Comparison of ENCODE assay signal across 8 mouse cellular contexts in genomic region chr3:40951365-40951764, GRCm38 (mm10). TPM values are rescaled to one million over a fixed set of nuclear protein-coding genes. Genes with fewer than 3 reads are reported as not detected.
A peak's percentile ranks its signal among the peaks of the same experiment; 100 is the strongest.
DNase-seq lines count a peak whose midpoint lies in the region; ATAC-seq and TF ChIP-seq lines count a peak whose summit lies in the region.

No protein-coding gene starts in this region.

- TF ChIP-seq POLR2A in myocyte (IDR thresholded peaks at IDR 0.05; ENCODE audit: insufficient read length, low read depth): no peak

- H3K27ac ChIP-seq in layer of hippocampus, adult 2 months: no peak overlapping the region
- no peak overlapping the region for H3K27ac ChIP-seq in forebrain, embryonic 15.5 days (replicated peaks)
- H3K27ac ChIP-seq in limb, embryonic 10.5 days: no peak overlapping the region

- no peaks in the 10 kb centered on the region for H3K9me3 ChIP-seq in forebrain, embryonic 15.5 days
- no peaks in the 10 kb centered on the region for H3K9me3 ChIP-seq in limb, embryonic 10.5 days (replicated peaks)

- peaks cover 3% of the 10 kb centered on the region for H3K79me2 ChIP-seq in myocyte (ENCODE audit: control insufficient read depth, insufficient read depth)

- peak overlapping the region; percentile 76 for H3K4me3 ChIP-seq in layer of hippocampus, adult 2 months
- H3K4me3 ChIP-seq in forebrain, embryonic 15.5 days: peak overlapping the region; percentile 82
- H3K4me3 ChIP-seq in limb, embryonic 10.5 days: peak overlapping the region; percentile 78
- peak overlapping the region; percentile 58 for H3K4me3 ChIP-seq in myocyte

- H3K4me1 ChIP-seq in forebrain, embryonic 15.5 days: peaks cover 17% of the 10 kb centered on the region
- peaks cover 20% of the 10 kb centered on the region for H3K4me1 ChIP-seq in limb, embryonic 10.5 days

- ATAC-seq in forebrain, embryonic 15.5 days (replicated peaks): no peak

- 0 out of 2 replicates have a peak, but pooled peaks cover 3% of the 10 kb centered on the region for H3K27me3 ChIP-seq in forebrain, embryonic 15.5 days
- peaks cover 51% of the 10 kb centered on the region for H3K27me3 ChIP-seq in limb, embryonic 10.5 days (ENCODE audit: low read depth, poor library complexity, severe bottlenecking)
- H3K27me3 ChIP-seq in myocyte (ENCODE audit: control insufficient read depth, insufficient read depth, insufficient read length): no peaks in the 10 kb centered on the region

- WGBS in forebrain, embryonic 15.5 days: 7% methylated on average over 7 of the region's 7 CpGs
- WGBS in limb, embryonic 10.5 days: 15% methylated on average over 7 of the region's 7 CpGs

- no peak overlapping the region for H3K9ac ChIP-seq in forebrain, embryonic 15.5 days (replicated peaks)

- H3K36me3 ChIP-seq in forebrain, embryonic 15.5 days: no peaks in the 10 kb centered on the region
- H3K36me3 ChIP-seq in limb, embryonic 10.5 days: no peaks in the 10 kb centered on the region
- H3K36me3 ChIP-seq in myocyte (ENCODE audit: control insufficient read depth, insufficient read depth): no peaks in the 10 kb centered on the region

- H3ac ChIP-seq in myocyte (ENCODE audit: control insufficient read depth, insufficient read length): peak overlapping the region; percentile 83

- DNase-seq in layer of hippocampus, adult 2 months (ENCODE audit: low spot score in 2 of 2): no peak
- DNase-seq in layer of hippocampus, adult 8-10 months (ENCODE audit: low spot score in 2 of 2): no peak
- DNase-seq in R1 (ENCODE audit: low read depth, low spot score): peak; percentile 57
- no peak for DNase-seq in limb, embryonic 10.5 days (ENCODE audit: low spot score)
- DNase-seq in frontal cortex, adult 2 months (ENCODE audit: extremely low spot score in 1 of 2, low spot score in 1 of 2): no peak
- DNase-seq in layer of hippocampus, postnatal 25 days (ENCODE audit: extremely low spot score in 1 of 2, low spot score in 1 of 2): no peak

- TF ChIP-seq CTCF in layer of hippocampus, adult 2 months (conservative IDR thresholded peaks at IDR 0.05): peak; percentile 73

- H3K4me2 ChIP-seq in forebrain, embryonic 15.5 days (replicated peaks): peak overlapping the region; percentile 99
- peak overlapping the region; percentile 99 for H3K4me2 ChIP-seq in myocyte (ENCODE audit: low read depth)

TF ChIP-seq in myocyte, 11 proteins besides CTCF, POLR2A, EP300 and RAD21:
- TF ChIP-seq MYOD1 (IDR thresholded peaks at IDR 0.05; ENCODE audit: control insufficient read depth in 1 of 3, insufficient read length in 2 of 3, low read depth in 2 of 3): no peak
- no peak for TF ChIP-seq USF1 (IDR thresholded peaks at IDR 0.05; ENCODE audit: low read depth)
- no peak for TF ChIP-seq E2F4 (IDR thresholded peaks at IDR 0.05; ENCODE audit: insufficient read depth)
- no peak for TF ChIP-seq POLR2AphosphoS2 (IDR thresholded peaks at IDR 0.05; ENCODE audit: insufficient read length, low read depth)

RNA-seq across cellular contexts. Expression of gene Larp1b, which starts 1.7 kb away (rescaled TPM):
- 10 to 100 TPM; 14.1 to 16.4 TPM for total RNA-seq in layer of hippocampus, adult 2 months (2021)
- total RNA-seq in layer of hippocampus, adult 8-10 months (2022): 10 to 100 TPM; 15.0 to 15.8 (median 15.6) TPM
- polyA plus RNA-seq in forebrain, embryonic 15.5 days (2015; fragmentation: Nextera tagmentation; extraction: Ambion mirVana): 3.1 TPM in 2 replicates
- 0.78 and 1.3 TPM in 2 replicates for polyA plus RNA-seq in limb, embryonic 10.5 days (2016; fragmentation: Nextera tagmentation; extraction: Ambion mirVana)
- polyA plus RNA-seq in myocyte (2012; fragmentation: generic; extraction: Trizol): 10.1 TPM
- 16.0 and 16.6 TPM in 2 replicates for polyA plus RNA-seq in frontal cortex, adult 2 months (2012; rRNA removed)
- total RNA-seq in layer of hippocampus, postnatal 25 days (2021): 10 to 100 TPM; 14.7 to 14.9 TPM

RNA-seq across cellular contexts. Expression of gene 1700034I23Rik, which starts 49.0 kb away (rescaled TPM):
- under 1 TPM in 1 of 2 experiments, not detected in 1; 0.25 TPM for total RNA-seq in layer of hippocampus, adult 2 months (2021)
- under 1 TPM in 1 of 4 experiments, not detected in 3; 0.26 TPM for total RNA-seq in layer of hippocampus, adult 8-10 months (2022)
- polyA plus RNA-seq in forebrain, embryonic 15.5 days (2015; fragmentation: Nextera tagmentation; extraction: Ambion mirVana): 0.42 and 0.52 TPM in 2 replicates
- 0.13 TPM in 1 of 2 replicates, not detected in the other for polyA plus RNA-seq in limb, embryonic 10.5 days (2016; fragmentation: Nextera tagmentation; extraction: Ambion mirVana)
- not detected for polyA plus RNA-seq in myocyte (2012; fragmentation: generic; extraction: Trizol)
- 0.13 and 0.16 TPM in 2 replicates for polyA plus RNA-seq in frontal cortex, adult 2 months (2012; rRNA removed)
- total RNA-seq in layer of hippocampus, postnatal 25 days (2021): under 1 TPM; 0.15 to 0.31 TPM
